Mouse (Mus musculus): ENCODE measurements at regions not wholly inside any gene's neighbourhood (a gene's known extent, or its start where the extent isn't known, plus 50 kb on each side); places are given as distances from the start of the nearest gene placed in this dataset.

DNA sequence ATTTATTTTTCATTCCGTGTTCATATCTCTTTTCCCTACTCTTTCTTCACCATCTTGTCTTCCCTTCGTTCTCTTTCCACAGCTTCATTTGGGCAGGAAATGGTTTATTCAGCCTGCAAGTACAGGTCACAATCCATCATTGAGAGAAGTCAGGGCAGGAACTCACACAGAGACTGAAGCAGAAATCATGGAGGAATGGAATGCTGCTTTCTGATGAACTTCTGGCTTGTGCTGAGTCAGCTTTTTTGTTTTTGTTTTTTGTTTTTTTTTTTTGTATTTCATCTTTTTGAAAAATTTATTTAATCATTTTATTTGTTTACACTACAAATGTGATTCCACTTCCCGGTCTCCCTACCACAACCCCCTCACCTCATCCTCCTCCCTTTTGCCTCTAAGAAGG lies 51.2 kb upstream of the Suclg2 start:
- no peak for DNase-seq
- intact Hi-C loops (cut with DNase I): no loop called here

DNA sequence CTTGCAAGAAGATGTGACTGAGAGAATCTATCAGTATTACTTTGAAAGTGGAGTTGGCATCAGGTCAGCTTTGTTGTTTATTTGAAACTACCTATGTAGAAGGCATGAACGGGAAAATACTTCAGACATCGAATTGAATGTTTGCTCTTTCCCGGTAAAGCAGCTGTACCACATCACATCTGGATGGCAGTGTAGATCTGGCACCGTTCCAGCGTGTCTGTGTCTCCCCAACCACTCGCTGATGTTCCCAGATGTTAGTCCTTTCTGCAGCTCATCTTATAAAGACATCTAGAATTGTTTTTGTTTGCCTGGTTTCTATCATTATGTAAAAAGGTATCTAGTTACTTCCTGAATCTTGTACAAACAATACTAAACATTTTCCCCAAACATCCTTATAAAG lies 83.1 kb upstream of the Suclg2 start:
- no peak for DNase-seq
- intact Hi-C loops (cut with DNase I): no loop called here

DNA sequence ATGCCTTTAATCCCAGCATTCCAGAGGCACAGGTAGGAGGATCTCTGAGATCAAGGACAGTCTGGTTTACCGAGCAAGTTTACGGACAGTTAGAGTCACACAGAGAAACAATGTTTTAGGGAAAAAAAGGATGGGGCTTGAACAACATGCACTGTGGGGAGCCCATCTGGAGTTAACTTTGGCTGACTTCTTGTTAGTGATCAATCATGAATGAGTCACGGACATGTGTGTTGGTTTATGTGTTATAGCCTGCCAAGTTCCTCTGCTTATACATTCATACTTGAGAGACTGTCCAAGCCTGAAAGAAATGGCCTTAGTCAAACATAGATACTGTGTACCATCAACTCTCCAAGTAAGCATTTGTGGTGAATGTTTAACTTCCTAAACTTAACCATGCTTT lies 122.9 kb upstream of the Suclg2 start:
- intact Hi-C loops (cut with DNase I): no loop called here
- no peak for DNase-seq

DNA sequence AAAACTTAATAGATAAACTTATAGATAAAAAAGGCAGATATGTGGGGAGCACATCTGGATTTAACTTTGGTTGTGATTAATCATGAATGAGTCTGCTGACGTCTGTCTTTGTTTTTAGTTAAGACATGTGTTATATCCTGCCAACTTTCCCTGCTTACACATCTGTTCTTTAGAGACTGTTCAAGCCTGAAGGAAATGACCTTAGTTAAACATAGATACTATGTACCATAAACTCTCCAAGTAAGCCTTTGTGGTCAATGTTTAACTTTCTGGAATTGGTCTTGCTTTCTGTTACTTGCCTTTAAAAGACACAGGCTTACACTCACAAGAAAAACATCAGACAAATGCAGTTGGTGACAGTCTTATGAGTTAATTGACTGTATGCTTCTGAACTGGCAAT lies 127.9 kb upstream of the Suclg2 start:
- no peak for DNase-seq
- intact Hi-C loops (cut with DNase I): no loop called here

DNA sequence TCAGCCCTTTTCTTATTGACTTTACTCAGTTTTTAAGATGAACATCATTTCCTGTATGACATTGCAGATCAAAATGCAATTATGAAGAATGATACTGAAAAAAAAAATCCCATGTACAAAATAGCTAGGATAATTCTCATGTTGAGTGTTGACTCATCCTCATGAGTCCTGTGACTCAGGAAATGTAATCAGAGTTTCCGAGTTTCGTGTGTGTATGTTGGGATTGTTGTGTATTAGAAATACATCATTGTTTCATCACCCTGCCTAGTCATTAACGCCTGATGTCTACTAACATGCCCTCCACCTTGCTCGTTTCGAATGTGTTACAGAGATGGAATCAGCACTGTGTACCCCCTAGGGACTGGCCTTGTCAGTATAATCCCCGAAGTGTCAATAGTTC lies 156.9 kb upstream of the Suclg2 start:
- no peak for DNase-seq
- intact Hi-C loops (cut with DNase I): no loop called here

DNA sequence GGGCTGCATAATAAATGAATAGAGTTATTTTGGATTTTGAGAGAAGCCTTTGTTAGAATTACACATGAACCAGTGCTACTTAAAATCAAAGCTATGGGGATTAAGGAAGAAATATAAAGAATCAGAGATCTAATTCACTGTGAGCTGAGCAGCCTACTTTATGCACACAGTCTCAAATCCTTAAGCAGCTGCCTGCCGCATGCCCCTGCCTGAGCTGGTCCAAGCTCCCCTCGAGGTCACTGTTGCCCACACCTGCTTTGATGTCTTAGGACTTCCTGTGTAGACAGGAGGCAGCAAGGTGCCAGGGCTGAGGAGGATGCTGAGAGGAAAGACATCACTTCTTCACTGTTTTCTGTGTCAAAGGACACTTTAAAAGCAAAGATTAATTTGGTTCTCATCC lies 157.7 kb upstream of the Suclg2 start:
- intact Hi-C loops (cut with DNase I): no loop called here

DNA sequence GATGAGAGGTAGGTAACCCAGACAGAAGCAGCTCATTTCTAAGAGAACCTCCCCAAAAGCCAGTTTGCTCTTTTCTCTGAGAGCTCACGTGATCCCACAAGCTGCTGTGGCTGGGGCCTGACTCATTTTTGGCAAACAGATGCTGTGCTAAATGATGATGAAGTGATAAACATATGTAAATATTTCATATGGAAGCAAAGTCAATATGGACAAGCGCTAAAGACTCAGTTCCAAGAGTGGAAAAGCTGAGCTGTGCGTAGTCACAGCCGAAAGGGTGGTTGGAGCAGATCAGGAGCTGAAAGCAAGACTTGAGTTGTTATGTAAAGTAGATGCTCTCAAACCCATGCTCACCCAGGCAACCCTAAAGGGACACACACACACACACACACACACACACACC lies 168.0 kb upstream of the Suclg2 start:
- intact Hi-C loops (cut with DNase I): no loop called here
- no peak for DNase-seq

More for the DNA sequence above, 157.7 kb upstream of the Suclg2 start:
- DNase-seq: no peak

DNA sequence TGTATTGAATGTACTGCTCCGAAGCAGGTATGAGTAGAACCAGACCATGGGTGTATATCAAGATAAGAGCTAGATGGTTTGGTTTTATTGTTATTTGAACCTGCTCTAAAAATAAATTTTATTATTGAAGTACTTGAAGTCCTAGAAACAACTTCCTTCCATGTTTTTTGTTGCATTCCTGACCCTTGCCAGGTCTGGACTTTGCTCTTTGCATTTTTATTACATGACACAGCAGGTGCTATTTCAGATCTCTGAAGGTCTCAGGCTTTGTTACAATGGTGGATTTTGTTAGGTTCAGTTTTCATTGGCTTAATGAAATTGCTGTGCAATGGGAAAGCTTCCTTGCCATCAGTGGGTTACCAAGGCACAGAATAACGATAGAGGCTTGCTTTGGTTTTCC lies 184.0 kb upstream of the Suclg2 start:
- no peak for DNase-seq
- intact Hi-C loops (cut with DNase I): no loop called here

DNA sequence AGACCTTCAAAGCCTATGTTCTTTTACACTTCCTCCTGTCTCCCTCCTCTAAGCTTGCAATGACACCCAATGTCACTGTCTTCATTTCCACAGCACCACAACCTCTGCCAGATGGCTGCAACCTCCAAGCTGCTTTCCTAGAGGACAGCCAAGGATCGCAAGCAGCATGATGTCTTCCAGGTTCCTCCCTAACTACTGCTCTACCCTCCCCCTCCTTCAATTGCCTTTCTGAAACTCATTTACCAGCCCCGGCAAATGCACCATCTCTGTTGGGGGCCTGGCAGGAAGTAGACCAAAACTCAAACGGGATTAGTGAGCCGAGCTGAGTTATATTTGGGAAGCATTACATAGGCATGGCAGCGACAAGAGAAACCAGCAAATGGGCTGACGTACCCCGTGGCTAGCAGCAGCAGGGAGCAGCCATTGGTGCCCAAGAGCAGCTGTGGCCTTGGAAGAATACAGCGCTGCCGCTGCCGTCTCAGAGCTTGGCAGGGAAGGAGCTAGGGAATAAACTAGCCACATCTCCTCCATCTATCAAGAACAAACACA lies 185.6 kb upstream of the Suclg2 start:
- no peak for DNase-seq
- intact Hi-C loops (cut with DNase I): no loop called here

DNA sequence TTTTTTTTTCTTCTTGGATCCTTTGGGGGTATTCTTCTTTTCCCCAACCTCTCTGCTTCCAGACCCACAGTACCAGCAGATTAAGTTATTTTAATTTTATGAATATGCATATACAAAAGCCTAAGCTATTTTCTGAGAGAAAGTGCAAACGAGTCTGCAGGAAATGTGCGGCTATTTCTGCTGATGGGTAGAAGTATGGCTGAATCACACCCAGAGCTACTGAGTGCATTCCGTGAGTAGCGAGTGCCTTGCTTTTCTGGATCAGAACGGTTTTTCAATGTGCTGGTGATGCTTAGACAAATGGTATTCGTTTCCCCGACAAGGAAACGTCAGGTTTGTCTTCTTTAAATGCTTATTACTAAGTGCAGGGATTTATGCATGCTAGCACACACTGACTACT lies 186.5 kb upstream of the Suclg2 start:
- intact Hi-C loops (cut with DNase I): no loop called here
- DNase-seq: no peak

DNA sequence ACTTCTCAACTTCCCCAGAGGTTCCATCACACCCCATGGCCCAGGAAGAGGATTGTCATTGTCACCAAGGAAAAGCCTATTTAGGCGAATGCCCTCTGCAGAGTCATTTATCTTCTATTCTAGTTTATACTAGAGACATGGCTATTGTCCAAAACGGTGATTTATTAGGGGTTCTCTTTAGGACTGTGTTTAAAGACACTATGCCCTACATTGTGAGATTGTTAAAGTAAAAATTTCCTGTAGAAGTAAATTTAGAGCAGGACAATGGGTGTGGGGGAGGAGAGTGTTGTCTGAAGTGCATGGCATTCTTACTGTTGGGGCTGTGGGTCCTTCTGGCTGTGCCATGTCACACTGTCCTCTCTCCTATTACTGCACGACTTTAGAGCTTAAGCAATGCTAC lies 191.2 kb upstream of the Fam19a1 start:
- DNase-seq: no peak
- intact Hi-C loops (cut with DNase I): no loop called here

DNA sequence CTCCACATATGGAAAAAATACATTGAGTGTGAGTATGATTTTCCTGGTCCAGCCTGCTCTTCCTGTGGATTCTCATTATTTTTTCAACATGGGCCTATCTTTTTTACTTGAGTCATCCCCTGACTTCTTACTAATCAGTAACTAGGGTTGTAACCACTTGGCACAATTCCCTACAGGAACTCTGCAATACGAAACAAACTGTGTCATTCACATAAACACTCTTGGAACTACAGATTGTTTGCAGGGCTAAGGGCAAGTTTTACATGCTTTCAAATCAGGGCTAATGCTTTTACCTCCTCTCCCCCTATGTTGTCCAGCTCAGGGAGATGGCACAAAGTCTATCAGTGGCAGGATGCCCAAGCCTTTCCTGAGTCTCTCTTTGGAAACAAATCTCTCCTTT lies 178.4 kb upstream of the Fam19a1 start:
- DNase-seq: no peak

DNA sequence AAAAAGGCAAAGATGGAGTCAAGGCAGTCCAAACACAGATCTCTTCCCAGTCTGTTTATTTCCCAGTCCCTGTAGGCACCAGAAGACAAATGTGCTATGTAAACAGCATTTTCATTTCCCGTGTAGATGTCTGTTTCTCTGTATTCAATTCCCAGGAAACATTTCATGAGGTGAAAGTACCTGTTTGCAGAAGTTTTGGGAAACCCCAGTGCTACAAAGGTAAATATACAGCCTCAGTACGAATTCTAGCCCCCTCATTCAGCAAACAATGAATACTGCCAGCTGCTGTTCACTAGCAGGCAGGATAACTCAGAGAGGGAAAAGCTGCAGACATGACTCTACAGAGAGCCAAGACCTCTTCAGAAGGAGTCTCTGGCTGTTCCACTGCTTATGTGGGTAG lies 176.4 kb upstream of the Fam19a1 start:
- intact Hi-C loops (cut with DNase I): no loop called here
- no peak for DNase-seq

More for the DNA sequence above, 178.4 kb upstream of the Fam19a1 start:
- intact Hi-C loops (cut with DNase I): no loop called here

DNA sequence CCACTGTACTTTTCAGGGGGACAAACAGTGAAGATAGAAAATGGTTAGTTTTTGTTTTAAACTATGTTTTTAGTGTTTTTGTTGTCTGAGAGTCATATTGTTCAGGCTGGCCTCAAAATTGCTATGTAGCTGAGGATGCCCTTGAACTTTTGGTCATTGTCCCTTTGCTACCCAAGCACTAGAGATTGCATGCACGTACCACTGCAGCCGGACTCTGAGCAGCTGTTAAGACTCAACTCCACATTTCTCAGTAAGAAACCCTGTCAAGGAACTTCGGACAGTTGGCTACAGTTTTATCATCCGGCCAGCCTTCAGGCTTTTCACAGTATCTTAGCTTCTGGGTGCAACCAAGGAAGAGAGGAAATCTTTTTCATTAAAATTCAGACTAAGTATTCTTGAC lies 173.9 kb upstream of the Fam19a1 start:
- DNase-seq: no peak
- intact Hi-C loops (cut with DNase I): no loop called here

DNA sequence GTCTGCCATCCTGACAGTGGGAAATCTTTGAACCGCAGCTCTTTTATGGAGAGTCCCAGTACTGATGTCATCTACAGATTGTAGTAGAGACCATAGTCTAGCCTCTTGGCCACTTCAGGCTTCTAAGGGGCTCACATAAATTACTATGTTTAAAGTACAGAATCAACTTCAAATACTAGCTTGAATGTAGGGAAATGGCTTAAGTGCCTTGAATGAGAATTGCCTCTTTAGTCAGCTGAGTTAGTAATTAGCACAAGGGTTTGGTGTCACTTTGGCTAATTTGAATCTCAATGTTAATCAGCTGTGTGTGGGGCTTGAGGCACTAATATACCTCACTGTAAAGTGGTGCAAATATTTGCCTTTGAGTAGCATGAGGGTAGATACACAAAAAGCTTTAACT lies 152.2 kb upstream of the Fam19a1 start:
- intact Hi-C loops (cut with DNase I): no loop called here
- DNase-seq: no peak

DNA sequence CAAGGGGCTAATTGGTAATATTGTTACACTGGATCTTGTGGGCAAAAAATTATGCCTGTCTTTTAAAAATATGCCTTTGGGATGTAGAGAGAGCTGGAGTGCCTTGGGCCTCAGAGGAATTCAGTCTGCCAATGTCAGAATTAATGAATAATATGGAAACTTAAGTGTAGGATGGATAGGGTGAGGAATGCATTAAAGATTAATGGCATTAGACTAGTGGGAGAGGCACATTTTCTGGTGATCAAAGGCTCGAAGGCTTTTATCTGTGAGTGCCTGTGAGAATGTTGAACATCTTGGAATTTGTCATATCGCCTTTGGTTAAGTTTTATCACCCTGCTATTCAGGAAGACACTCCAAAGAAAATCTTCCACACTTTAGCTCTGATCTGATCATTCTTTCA lies 146.7 kb upstream of the Fam19a1 start:
- no peak for DNase-seq
- intact Hi-C loops (cut with DNase I): no loop called here

DNA sequence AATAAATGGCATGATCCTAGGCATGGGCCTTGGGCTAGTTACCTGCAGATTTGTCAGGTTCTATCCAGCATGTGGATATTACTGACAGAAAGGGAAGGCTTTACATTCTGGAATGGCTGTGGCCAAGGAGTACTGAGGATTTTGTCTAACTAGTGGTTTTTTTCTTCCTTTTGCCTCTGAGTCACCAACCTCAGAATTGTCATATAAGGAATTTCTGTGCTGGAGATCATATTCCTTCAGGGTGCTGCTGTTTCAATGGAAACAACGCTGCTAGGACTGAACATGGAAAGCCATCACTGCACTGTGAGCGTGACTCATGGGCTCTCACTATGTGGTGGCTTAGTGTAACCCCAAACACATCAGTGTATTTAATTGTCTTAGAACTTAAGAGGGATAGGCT lies 137.0 kb upstream of the Fam19a1 start:
- DNase-seq: no peak
- intact Hi-C loops (cut with DNase I): no loop called here

DNA sequence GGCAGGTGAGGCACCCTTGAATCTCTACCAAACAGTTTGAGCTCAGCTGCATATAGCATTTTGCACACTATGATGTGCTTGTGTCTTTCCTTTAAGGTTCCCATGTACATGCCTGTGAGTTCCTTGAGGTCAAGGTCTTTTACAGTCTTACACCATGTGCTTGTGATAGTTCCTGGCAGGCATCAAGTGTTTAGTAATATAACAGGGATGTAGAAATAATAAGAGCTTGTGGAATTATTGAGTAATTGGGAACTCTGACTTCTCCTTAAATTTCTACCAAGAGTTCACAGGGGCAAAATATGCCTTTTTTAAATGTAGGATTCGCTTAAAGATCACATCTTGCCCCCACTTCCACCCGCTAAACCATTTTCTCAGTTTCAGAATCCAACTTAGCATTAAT lies 115.9 kb upstream of the Fam19a1 start:
- intact Hi-C loops (cut with DNase I): no loop called here
- no peak for DNase-seq

DNA sequence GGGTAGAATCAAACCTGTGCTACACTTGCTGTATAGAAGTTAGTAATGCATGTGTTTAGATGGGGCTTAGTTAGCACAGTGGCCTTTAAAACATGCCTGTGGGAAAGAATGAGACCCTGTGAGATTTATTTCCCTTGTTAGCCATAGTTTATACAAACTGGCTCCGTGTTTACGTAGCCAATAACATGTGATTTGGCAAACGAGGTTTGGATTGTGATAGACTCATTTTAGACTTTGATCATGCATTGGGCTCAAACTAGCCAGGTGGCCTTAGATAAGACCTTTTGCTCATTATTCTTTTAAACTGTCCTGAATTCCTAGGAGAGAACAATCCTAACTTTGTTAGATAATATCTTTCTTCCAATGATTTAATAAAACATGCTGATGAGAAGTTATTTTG lies 115.2 kb upstream of the Fam19a1 start:
- no peak for DNase-seq
- intact Hi-C loops (cut with DNase I): no loop called here

DNA sequence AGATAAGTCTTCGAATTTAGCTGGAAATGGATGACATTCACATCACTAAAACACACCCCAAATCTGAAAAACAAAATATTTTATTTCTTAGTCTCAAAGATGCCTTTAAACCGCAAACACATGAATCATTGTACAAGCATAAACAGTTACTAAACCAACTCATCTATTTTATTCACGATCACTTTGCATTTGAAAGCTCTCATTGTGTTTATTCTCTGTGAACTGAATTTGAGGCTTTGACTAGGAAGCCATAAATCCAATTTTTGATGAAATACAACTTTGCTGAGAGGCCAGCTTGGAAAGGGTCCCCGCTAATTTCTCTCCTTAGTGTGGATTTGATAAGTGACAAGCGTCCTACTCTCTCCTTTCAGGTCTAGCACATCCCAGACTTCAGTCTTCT lies 113.5 kb upstream of the Fam19a1 start:
- no peak for DNase-seq
- intact Hi-C loops (cut with DNase I): no loop called here

DNA sequence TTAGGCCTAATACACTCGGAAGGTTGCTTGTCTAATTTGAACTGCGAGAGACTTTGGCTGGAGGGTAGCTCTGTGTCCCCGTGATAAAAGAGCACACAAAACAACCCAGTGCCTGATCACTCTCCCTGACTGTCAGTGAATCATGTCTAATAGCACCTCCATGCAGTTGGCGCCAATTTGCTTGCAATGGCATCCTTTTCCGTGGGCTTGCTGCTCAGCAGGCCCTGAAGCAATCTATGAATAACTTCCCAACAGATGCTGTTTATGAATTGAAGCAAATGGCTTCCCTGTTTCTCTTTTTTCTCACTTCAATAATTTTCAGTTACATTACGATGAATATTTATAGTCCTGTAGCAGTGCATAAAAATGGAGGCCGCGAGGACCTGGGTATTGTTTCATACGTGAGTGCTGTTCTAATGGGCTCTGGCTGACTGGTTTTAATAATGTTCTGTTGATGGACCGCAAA lies 112.9 kb upstream of the Fam19a1 start:
- no peak for DNase-seq
- intact Hi-C loops (cut with DNase I): no loop called here

DNA sequence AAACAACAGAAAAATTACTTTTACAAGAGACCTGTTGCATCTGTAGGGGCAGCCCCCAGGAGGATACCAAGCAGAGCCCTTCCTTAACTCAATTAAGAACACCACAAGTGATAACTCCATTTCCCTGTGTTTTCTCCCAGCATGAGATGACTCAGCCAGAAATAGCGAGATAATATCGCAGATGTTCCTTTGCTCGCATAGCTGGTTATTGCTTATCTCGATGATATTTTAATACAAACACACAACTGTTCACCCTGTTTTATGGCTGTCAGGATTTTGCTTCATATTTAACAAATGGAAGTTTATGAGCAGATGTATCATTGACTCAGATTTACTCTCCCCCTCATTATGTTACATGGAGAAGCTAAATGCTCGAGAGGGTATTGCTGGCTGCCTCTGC lies 101.7 kb upstream of the Fam19a1 start:
- intact Hi-C loops (cut with DNase I): no loop called here
- no peak for DNase-seq

DNA sequence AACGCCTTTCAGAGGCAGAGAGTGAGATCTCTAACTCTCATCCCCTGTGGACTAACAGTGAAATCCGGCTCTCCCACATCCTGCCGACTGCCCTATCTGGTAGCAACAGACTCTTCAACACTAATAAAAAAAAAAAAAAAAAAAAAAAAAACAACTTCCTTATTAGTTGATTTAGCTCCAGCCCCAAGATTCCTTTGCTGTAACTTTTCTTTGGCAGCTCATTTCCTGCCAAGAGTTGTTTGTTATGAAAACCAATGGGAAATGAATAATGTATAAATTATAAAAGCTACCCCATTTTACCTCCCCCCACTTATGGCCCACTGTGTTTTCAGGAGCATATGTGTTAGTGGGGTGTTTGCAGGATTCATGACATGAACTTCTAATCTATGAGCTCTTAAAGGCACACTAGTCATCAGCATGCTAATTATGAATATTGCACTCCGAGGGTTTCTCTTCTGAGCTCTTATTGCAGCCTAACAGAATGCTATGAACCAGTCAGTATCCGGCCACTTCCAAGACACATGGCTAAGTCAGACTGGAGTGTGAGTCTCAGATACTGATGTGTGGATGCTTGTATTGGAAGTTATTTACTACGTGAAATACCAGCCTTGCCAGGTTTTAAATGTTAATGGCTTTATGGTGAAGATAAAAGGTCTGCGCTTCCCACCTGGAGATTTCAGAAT lies 84.8 kb upstream of the Fam19a1 start:
- no peak for DNase-seq
- intact Hi-C loops (cut with DNase I): no loop called here

All from heart, postnatal 14 days (tissue).